Mouse (Mus musculus) thymus, postnatal 4 days (tissue): ENCODE results near the gene Patj.

Experiments
- DNase-seq: peaks from one replicate; pipeline ENCODE4 v3.0.0; 2021

Gene Patj

DNA sequence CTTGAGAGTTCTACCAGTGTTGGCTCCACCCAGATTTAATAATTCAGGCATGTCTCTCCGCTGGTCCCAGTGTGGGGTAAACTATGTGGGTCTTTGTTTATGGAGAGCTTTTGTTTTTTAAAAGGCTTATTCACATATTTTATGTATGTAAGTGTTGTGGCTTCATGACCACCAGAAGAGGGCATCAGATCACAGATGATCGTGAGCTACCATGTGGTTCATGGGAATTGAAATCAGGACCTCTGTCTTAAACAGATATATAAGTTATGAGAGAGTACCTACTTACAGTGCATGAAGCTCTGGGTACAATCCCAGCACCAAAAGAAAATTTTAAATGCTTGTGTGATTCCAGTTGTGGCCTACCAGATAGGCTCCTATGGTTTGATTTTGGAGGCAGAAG, 344.2 kb downstream of the Patj start:
- DNase-seq = no peak

- DNase-seq = no peak
Observed at GRCm38 (mm10) chr4:98743209-98743905, 347.8 kb downstream of the Patj start.

DNA sequence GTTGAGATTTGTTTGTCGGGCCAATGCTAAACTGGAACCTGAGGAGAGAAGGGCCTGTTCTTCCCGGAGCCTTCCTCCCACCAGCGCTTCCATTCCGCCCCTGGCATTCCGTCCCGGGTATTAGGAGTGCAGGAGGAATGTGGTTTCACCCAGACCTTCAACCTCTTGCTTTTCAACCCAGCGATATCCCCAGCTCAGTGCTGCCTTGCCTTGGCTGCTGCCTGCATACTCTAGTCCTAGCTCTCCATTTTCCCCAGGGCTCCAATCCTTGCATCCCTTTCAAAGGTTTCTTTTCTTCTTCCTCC, 348.3 kb downstream of the Patj start:
- DNase-seq = no peak

DNA sequence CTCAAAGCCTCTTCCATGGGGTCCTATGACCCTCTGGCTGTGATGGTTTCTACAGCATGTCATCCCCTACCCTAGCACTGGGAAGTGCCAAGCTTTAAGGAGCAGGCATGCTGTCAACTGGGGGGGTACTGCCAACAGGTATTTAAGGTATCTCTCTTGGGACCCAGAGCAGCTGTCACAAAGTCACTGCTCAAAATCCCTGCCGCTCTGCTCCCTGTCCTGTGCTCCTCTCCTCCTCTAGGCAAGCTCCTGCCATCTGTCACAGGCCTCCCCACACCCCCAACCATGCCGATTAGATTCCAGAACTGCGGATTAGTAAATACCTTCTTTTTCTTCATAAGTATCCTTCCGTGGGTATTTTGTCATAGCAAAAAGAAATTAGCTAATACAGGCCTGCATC, 358.9 kb downstream of the Patj start:
- no peak for DNase-seq

- no peak for DNase-seq
Observed at GRCm38 (mm10) chr4:98756141-98756540, 360.6 kb downstream of the Patj start.

DNA sequence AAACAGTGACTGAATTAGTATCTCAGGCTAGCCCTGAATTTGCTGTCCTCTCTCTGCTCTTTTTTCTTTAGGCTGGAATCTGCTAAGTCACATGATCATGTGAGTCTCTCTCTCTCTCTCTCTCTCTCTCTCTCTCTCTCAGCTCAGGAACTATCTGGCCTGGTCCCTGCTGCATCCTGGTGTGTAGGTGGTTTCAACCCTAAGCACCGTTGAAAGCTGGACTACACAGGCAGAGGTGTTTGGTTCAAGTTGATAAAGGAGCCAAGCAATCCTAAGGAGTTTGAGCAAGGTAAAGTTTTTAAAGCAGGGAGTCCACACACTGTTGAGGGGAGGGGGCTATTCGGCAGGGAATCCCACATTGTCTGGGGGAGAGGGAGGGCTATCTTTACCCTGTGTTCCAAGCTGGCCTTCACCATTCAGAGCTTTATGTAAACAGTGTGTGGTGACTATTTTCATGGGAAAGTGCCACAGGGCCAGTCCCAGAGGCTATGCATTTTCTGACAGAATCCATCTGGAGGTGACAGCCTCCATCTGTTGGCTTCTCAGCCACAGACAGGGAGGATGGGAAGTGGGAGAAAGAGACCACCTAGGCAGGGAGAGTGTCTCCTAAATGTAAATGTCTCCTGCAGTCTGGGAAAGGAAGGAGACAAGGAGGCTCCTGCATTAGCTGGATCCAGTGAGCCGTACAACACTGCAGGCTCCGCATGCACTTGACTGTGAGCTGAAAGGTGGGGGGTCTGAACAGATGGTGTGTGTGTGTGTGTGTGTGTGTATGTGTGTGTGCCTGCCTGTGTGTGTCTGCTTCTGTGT, 362.6 kb downstream of the Patj start:
- no peak for DNase-seq

DNA sequence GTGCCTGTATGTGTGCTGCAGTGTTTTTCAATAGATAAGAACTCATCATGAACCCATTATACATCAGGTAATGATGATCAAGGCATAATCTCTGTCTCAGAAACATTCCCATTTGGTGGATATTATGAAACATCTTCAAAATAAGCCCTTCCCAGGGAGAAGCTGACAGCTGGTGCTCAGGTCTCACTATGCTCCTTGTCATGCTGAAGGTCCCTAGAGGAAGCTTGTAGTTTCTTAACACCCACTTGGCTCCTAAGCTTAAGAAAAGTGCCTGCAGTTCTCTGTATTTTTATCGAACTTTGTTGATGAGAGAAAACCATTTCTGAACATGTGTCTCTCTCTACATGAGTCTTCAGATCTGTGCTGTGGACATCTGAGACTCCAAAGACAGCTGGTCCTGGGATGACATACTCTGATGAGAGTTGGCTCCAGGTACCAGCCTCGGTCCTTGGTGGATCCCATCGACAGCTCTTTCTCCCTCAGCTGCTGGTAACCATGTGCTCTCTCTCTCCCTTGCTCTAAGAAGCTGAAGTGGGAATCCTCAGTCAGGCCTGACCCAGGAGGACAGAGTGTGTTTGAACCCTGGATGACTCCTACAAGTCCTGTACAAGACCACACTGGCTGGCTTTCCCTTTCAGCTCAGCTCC, 363.4 kb downstream of the Patj start:
- no peak for DNase-seq

- DNase-seq = no peak
Observed at GRCm38 (mm10) chr4:98767134-98768133, 371.8 kb downstream of the Patj start.
